Mouse (Mus musculus) small intestine, adult 10 weeks (tissue): Measurements from ENCODE around the gene Gm49336. TPM values are rescaled to one million over a fixed set of nuclear protein-coding genes. Genes with fewer than 3 reads are reported as not detected.

ENCODE experiments used
- polyA plus RNA-seq: library from polyadenylated mRNA; stranded (reverse); fragments of 350-450 nt; fragmentation: Illumina TruSeq; extraction: RNeasy Lipid Tissue Mini Kit (QIAGEN cat#74804); gene quantifications from one replicate; pipeline ENCODE4 v1.2.3, GENCODE M21; 2014; ENCODE audit warnings: low replicate concordance

Gene Gm49336
- 93.6 TPM for polyA plus RNA-seq

DNA sequence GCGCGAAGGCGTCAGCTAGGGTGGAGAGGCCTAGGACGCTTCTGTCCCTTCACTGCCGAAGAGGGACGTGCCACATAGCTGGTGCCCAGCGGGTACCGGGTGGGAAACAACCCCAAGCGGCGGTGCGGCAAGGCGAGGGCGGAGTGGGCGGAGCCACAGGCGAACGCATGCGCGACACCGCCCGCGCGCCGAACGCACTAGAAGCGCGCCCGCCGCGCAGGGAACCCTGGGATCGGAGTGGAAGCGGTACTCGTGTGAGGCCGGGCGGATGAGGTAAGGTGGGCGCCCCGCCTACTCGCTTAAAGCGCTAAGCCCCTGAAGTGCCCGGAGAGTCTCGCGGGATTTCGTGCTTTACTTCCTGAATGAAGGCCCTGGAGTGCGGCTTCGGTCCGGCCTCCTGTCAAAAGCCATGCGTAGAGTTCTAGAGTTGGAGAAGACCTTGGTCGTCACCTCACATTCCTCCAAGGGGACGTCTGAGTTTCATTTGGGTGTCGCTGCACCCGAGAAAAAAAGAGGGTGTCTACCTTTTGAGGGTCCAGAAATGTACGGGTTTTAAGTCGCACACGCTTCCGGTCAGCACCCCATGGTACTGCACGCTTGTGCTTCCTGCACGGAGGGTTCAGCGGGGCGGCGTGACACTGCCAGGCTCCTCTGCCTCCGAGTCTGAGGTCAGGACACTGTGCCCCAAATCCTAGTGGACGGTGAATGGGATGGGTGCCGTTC is at the start of gene Gm49336, which contains the start of gene Nupl1:
TSS of gene Gm49336 (minus strand) at position 227 of the 723 bp plus-strand sequence.
TSS of gene Nupl1 (minus strand) at position 151 of the 723 bp plus-strand sequence.

DNA sequence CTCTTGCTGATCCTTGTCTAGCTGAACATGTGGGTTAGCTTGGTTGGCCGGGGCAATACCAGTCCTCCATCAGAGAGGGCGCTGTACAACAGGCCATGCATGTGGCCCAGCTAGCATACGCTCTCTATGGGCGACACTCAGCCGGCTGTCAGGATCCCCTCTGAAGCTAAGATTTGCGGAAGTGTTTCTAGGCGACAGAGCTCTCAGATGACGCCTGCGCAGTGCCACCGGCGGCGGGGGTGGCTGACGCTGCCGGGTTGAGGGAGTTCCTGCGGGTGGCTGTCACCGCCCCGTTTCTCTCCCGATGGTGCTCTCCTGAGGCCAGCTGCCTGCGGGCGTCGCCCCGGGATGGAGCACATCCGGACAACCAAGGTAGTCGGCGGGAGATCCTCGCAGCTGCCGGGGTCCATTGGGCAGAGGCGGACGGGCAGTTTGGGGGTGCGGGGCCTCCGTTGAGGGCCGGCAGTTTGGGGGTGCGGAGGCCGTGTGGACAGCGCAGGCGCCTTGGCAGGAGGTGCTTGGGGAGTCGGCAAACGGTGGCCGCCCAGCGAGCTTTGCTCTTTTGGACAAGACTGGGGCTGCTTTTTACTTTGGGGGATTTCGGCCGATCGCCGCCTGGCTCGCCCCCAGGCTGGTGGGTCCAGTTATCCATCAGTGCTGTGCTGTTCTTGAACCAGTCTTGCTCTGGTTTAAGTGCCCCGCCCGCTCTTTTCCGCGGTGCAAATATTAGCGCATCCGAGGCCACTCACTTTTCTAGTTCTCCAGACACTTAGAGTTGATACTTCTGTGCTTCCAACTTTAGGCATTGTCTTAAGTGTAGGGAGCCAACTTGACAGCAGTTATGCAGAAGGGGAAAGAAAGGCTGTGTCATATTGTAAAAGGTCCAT is 13.9 kb upstream of the Gm49336 start, which contains the start of gene Mtmr6:
TSS of gene Mtmr6 (plus strand) at position 239 of the 887 bp plus-strand sequence.

DNA sequence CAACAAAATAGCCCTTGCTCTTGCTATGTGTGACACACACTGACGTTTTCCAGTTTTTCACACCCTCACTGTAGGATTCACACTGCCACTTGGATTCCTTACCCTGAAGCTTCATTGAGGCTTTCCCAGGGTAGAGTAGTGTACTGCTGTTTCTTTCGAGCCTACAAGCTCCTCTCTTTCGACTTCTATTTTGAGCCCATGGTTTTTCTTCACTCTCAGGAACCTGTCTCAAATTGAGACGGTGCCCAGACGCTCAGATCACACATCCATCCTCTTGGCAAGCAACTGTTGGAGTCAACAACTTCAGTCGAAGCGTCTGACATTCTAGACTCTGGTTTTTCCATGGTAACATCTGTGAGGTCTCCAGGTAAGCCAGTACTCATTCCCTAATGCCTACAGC is 54.4 kb downstream of the Gm49336 start, which contains the start of gene Atp8a2:
TSS of gene Atp8a2 (minus strand) at position 296 of the 400 bp plus-strand sequence.

Other genes starting within 250 kb of the Gm49336 start
- 1.8 TPM for gene Atp8a2, start 54.3 kb downstream of the Gm49336 start, polyA plus RNA-seq
- not detected for gene Nupl1, start 76 bp downstream of the Gm49336 start, polyA plus RNA-seq
- gene Mtmr6, start 13.7 kb upstream of the Gm49336 start, polyA plus RNA-seq: 122 TPM
- 0.48 TPM for gene Amer2, start 121.8 kb upstream of the Gm49336 start, polyA plus RNA-seq